Comparison of ENCODE assay signal across 8 mouse cellular contexts in the genomic region with DNA sequence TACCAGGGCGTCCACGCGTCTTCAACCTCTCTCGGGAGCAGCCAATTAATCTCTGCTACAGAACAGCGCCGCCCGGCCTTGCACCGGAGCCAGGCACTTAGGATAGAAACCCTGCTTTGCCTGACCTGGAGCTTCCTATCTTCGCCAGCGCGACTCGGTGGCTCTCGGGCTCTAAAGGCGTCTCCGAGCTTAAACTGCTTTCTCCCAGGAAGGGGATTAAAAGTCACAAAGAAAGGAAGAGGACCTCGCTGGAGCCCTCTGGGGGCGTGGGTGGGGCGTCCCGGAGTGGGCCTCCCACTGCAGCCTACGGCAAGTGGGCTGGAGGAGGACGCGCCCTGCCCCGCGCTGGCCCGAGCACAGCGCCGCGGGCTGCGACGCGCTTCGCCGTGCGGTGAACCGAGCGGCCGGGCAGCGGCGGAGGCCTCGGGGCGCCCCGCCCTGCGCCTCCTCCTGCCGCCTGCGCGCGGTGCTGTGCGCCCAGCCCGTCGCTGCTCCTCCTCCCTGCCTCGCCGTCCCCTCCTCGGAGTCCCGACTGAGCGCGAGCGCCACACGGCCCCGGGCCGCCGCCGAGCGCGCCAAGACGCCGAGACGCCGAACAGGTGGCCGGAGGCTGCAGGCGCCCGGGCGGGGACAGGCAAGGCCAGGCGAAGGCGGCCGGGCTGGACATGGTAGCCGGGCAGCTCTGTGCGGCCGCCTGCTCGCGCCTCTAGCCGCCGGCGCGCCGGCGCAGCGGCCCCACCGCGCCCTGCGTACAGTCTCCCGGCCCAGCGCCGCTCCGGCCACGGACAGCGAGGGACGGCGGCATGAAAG. TPM values are rescaled to one million over a fixed set of nuclear protein-coding genes. Genes with fewer than 3 reads are reported as not detected.
A peak's percentile ranks its signal among the peaks of the same experiment; 100 is the strongest.
DNase-seq lines count a peak whose midpoint lies in the region; TF ChIP-seq lines count a peak whose summit lies in the region.

A gene (plus strand): TSS at position 343 of the 810 bp plus-strand sequence.

- 2% methylated on average over 97 of the region's 98 CpGs for WGBS in lung, adult 2 months

- TF ChIP-seq POLR2A in lung, adult 2 months (IDR thresholded peaks at IDR 0.05; ENCODE audit: borderline replicate concordance, extremely low read depth, low read depth, low read length): peak; percentile 50; the same call in 1 of the 2 replicates

- intact Hi-C loops in heart, postnatal 25 days (cut with DNase I): loop anchor here (2.0 to 5.0 kb wide), 2 partner anchors 75 to 76 kb away; no protein-coding TSS in a partner anchor

- peak; percentile 94 for DNase-seq in MN1 (ENCODE audit: low spot score)
- peak; percentile 77 to 85 for DNase-seq in cerebellum, adult 18-20 months
- peak; percentile 83 for DNase-seq in forelimb bud, embryonic 11.5 days (ENCODE audit: low read depth, low spot score)
- DNase-seq in heart, postnatal 25 days (ENCODE audit: low spot score): peak; percentile 68
- DNase-seq in layer of hippocampus, adult 8-10 months (ENCODE audit: low spot score in 2 of 2): peak; percentile 32 to 45
- DNase-seq in lung, adult 2 months: peak; percentile 78
- DNase-seq in ovary, postnatal 36 days (ENCODE audit: low spot score): peak; percentile 86
- DNase-seq in yolk sac, embryonic 10.5 days (ENCODE audit: low spot score): peak; percentile 87

- peaks cover 15% of the 10 kb centered on the region for H3K4me1 ChIP-seq in lung, adult 2 months (ENCODE audit: control insufficient read depth, insufficient read depth, low read length)

- H3K4me3 ChIP-seq in lung, adult 2 months (replicated peaks; ENCODE audit: extremely low read depth, low read depth, low read length): peak within 1 kb of the TSS; percentile 99

- no peak for TF ChIP-seq CTCF in lung, adult 2 months (IDR thresholded peaks at IDR 0.05; ENCODE audit: insufficient read depth, low read length)

RNA-seq across cellular contexts. Expression of the gene that starts here (rescaled TPM):
- total RNA-seq in heart, postnatal 25 days (2021): 10 to 100 TPM; 30.9 to 31.6 TPM
- 10 to 100 TPM; 22.7 to 28.9 (median 25.4) TPM for total RNA-seq in layer of hippocampus, adult 8-10 months (2022)
- 52.8 and 58.8 TPM in 2 replicates for polyA plus RNA-seq in lung, adult 2 months (2012; rRNA removed)

Comparison
In these comparisons a context has a peak if more than half of its experiments do, and no peak if none do; other contexts are left out.
1. Peak in every context shown above with its lines: DNase-seq and H3K4me3 ChIP-seq.
2. DNase-seq: peak in every context shown above with its lines; median percentile 94 in MN1; 87 in yolk sac, embryonic 10.5 days; 86 in ovary, postnatal 36 days; 83 in forelimb bud, embryonic 11.5 days; 81 in cerebellum, adult 18-20 months; 78 in lung, adult 2 months; 68 in heart, postnatal 25 days; 38 in layer of hippocampus, adult 8-10 months.